Mouse (Mus musculus) cerebellum, adult 11 months (tissue): ENCODE results near the gene Ccnt1.
"Not testable (repeated sequence)": the region's sequence is repeated elsewhere in the genome, so short reads cannot be mapped to it uniquely, and the experiment has no call there.

ENCODE experiments used
- DNase-seq: peaks from one replicate; pipeline ENCODE4 v3.0.0; 2022

Ccnt1 gene

DNA sequence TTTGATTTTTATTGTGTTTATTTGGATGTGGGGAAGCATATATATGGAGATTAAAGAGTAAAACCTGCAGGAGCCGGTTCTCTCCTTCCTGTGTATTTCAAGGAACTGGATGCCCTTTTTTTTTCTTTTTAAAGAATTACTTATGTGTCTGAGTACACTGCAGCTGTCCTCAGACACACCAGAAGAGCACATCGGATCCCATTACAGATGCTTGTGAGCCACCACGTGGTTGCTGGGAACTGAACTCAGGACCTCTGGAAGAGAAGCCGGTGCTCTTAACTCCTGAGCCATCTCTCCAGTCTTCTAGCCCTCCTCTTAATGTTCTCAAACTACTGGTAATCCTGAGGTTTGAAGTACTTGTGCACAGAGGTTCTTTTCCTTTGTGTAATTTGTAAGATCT, 32.8 kb downstream of the Ccnt1 start:
- DNase-seq: no peak

GRCm38 (mm10) chr15:98536828-98537510, 33.8 kb downstream of the Ccnt1 start:
- DNase-seq: no peak

GRCm38 (mm10) chr15:98535921-98536320, 34.8 kb downstream of the Ccnt1 start:
- no peak for DNase-seq

DNA sequence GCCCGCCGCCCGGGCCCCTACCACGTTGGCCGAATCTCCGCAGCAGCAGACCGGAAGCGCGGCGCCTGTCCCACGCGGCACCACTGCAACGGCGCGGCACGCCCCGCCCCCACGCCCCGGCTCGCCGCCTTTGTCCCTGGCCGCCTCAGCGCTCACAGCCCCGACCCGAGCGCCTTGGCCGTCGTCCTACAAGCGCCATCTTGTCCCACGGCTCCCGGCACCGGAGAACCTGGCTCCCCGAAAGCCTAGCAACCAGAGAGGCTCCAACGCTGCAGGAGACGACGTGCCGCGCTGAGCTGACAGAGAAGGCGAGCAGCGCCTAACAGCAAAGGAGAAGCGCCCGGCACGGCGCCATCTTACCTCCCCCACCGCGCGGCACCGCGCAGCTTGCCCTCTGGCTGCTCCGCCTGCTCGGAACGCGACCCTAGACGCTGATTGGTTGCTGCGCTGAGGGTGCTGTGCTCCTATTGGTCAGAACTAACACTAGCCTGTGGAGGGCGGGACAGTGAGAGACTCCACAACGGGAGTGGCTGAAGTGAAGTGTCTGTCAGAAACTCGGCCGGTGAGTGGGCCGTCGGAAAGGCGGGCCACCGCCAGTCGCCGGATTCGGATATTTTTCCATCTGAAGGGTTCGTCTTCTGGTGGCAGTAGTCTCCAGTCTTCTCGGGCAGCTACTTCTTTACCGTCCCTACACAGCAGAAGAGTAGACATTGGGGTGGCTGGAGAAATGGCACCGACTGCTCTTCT, 36.7 kb downstream of the Ccnt1 start, which contains the start of gene Kansl2:
Gene Kansl2, minus strand, starts transcription at position 384 of the 747 bp plus-strand sequence.
- peak; percentile 98 for DNase-seq

- DNase-seq: no peak
Observed at GRCm38 (mm10) chr15:98533035-98533531, 37.6 kb downstream of the Ccnt1 start.

- no peak for DNase-seq
Observed at GRCm38 (mm10) chr15:98532281-98532680, 38.4 kb downstream of the Ccnt1 start.

GRCm38 (mm10) chr15:98528066-98528563, 42.6 kb downstream of the Ccnt1 start:
- DNase-seq: no peak

GRCm38 (mm10) chr15:98527056-98527771, 43.5 kb downstream of the Ccnt1 start:
- no peak for DNase-seq

GRCm38 (mm10) chr15:98526057-98526456, 44.7 kb downstream of the Ccnt1 start:
- DNase-seq: no peak

- no peak for DNase-seq
Observed at GRCm38 (mm10) chr15:98521245-98521644, 49.5 kb downstream of the Ccnt1 start.

DNA sequence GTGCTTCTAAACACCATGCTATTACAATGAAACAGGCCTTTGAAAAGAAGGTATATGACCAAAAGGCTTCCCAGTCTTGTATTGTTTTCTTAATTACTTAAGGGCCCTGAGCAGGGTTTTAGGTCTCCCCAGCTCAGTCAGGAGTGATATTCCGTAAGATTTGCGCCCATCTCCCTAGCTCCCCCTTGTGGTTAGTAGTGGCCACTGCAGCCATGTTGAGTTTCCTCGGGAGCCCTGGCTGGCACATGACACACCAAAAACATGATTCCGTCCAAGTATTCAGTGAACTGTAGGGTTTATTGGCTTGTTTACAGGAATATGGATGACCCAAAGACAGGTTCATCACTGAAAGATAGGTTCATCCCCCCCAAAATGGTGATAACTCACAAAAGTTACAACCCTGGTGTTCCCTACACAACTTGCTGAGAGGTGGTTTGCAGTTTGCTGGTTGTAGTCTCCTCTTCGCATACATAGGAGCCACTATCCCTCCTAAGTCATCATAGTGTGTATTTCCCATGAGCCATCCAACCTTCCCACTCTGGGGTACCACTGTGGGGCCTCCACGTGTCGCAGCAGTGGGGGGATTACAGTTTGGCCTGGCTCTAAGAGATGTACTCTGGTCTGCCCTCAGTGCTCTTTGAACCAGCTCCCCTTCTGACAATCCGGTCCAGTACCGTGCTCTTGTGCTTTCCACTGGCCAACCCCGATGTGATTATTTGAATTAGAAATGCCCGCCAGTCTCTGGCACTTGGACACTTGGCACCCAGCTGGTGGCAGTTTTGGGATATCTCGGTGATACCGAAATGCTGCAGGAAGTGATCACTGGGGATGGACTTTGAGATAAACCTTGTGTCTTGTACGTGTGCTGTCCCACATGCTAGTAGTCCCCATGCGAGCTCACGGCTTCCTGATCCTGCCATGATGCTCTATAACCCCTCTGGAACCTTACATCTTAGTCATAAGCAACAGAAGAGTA, 53.1 kb downstream of the Ccnt1 start:
- peak; percentile 50 for DNase-seq

DNA sequence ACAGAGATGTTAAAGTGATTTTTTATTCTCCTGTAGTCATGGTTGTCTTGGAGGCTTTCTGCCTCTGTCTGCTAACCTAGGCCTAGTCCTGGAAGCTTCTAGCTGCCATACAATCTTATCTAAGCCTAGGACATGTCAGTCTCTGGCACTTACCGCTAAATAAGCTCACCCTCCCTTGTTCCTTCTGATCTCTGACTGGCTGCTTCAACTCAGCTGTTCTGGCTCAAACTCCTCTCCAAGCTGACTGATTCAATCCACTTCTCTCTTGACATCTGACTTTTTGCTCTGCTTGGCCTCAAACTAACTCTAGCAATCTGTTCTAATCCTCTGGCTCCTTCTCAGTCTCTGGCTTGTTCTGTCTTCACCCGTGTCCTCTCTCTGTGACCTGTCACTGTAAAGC, 55.9 kb downstream of the Ccnt1 start:
- not testable (repeated sequence) for DNase-seq

DNA sequence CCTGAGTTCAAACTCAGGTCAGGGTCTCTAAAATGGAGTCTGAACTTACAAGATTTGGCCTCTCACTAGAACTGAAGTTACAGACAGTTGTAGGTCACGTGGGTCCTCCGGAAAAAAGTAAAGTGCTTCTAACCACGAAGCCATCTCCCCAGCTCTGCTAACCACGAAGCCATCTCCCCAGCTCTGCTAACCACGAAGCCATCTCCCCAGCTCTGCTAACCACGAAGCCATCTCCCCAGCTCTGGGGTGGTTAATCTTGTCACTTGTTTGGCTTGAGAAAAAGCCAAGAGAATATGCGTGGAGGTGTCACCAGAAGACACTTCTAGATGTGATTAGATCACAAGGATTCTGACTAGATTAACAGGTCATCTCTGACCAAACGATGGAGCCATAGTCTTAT, 56.6 kb downstream of the Ccnt1 start:
- DNase-seq: no peak

GRCm38 (mm10) chr15:98513676-98514075, 57.0 kb downstream of the Ccnt1 start:
- not testable (repeated sequence) for DNase-seq

GRCm38 (mm10) chr15:98512799-98513321, 57.9 kb downstream of the Ccnt1 start:
- peak; percentile 38 for DNase-seq

GRCm38 (mm10) chr15:98512232-98512631, 58.5 kb downstream of the Ccnt1 start:
- DNase-seq: no peak

DNA sequence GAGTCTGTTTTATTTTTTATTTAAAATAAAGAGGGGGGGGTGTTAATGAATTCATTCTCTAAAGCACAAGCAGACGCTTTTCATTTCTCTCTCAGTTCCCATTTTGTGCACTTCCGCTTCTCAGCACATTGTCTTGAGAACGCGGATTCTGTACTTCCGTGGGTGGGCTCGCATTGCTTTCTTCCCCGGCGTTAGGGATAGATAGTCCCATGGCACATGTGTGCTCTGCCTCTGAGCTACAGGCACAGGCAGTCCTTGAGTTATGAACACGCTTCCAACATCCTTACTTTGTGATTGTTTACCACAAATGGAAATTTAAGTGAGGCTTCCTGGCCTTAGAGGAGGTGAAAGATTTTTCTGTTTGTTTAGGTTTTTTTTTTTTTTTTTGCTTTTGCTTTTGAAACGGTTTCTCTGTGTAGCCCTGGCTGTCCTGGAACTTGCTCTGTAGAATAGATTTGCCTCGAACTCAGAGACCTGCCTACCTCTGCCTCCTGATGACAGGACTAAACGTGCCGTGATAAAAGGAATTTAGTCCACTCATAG, 59.3 kb downstream of the Ccnt1 start:
- DNase-seq: no peak

- peak; percentile 64 for DNase-seq
Observed at GRCm38 (mm10) chr15:98510438-98511385, 60.0 kb downstream of the Ccnt1 start.

DNA sequence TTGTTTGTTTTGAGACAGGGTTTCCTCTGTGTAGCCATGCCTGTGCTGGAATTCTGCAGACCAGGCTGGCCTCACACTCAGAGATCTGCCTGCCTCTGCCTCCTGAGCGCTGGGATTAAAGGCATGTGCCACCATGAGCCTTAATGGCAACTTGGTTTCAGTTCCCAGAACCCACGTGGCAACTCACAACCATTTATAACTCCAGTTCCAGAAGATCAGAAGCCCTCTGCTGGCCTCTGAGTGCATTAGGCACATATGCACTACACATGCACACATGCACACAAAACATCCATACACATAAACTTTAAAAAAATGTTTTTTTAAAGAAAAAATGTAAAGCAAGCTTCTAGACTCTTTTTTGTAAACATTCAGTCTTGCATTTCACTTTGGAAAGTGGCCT, 61.3 kb downstream of the Ccnt1 start:
- no peak for DNase-seq

DNA sequence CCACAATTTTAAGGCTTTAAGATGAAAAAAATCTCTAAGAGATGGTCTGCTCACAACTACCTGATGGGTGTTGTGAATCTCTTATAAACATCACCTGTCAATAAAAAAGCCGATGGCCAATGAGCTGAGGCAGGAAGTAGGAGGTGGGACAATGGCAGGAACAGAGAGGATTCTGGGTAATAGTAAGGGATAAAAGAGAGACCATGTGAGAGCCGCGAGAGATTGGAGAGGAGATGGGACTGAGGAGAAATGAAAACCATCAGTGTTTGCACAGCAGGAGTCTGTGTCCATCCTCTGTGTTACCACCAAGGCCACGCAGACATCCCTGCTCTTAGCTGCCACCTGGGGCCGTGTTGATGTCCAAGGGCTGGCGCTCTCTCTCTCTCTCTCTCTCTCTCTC, 63.4 kb downstream of the Ccnt1 start:
- no peak for DNase-seq
